Mouse (Mus musculus) testis, adult 2 months (tissue): Measurements from ENCODE around the gene Cpn1.

Experiments
- CTCF ChIP-seq: fragments of 200-500 bp; IDR thresholded peaks from 2 replicates; pipeline ENCODE4 v1.5.1; 2012; ENCODE audit warnings: low read depth, mild to moderate bottlenecking, inconsistent platforms, low read length, moderate library complexity; ENCODE audit not compliant: control insufficient read depth, insufficient read depth, insufficient replicate concordance
- POLR2A ChIP-seq: fragments of 200-500 bp; IDR thresholded peaks from 2 replicates; pipeline ENCODE4 v1.6.1; 2012; ENCODE audit warnings: low read depth, mild to moderate bottlenecking, inconsistent platforms, low read length, moderate library complexity; ENCODE audit not compliant: control insufficient read depth

- TF ChIP-seq CTCF (no peak), POLR2A (no peak)
Measured at GRCm38 (mm10) chr19:43930926-43931325, 55.4 kb downstream of the Cpn1 start.
